Mouse (Mus musculus): ENCODE results near the gene Wdhd1. TPM values are rescaled to one million over a fixed set of nuclear protein-coding genes. Genes with fewer than 3 reads are reported as not detected.

Wdhd1 gene
- polyA plus RNA-seq, 1 experiment from 2014 or later = 4.6 TPM

DNA sequence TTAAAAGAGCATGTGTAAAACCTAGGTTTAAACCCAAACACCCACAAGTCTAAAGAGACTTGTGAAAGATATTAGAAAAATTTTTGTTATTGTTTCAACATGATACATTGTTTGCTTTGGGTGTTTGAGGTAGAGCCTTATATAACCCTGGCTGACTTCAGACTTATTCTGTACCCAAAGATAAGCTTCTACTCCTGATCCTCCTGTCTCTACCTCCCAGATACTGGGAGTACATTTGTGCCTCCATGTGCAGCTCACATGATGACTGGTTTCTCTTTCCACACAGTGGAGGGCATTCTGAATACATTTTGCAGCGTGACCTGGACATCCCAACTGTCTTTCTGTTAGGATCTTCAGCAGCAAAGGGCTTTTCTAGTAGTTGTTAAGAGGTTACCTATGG lies 9.6 kb upstream of the Wdhd1 start:
- H3K36me3 ChIP-seq (ENCODE audit: control insufficient read depth, insufficient read depth) = peaks cover 10% of the 10 kb centered on the region
- H3K4me1 ChIP-seq (replicated peaks; ENCODE audit: control insufficient read depth, insufficient read depth, low read length) = no peaks in the 10 kb centered on the region
- no peak overlapping the region for H3K9ac ChIP-seq (ENCODE audit: low read depth, low read length)
- no peak overlapping the region for H3K4me2 ChIP-seq (replicated peaks; ENCODE audit: low read depth)
- no peak for TF ChIP-seq CTCF (IDR thresholded peaks at IDR 0.05; ENCODE audit: low read depth)
- ATAC-seq = no peak
- H3K27ac ChIP-seq (ENCODE audit: low read depth, low read length) = no peak overlapping the region
- WGBS = 68% methylated on average over 1 of the region's 1 CpGs
- H3K27me3 ChIP-seq (replicated peaks; ENCODE audit: control insufficient read depth, insufficient read depth, low read length) = no peaks in the 10 kb centered on the region
- no peaks in the 10 kb centered on the region for H3K9me3 ChIP-seq (ENCODE audit: control insufficient read depth)
- H3K4me3 ChIP-seq (ENCODE audit: low read depth, low read length) = no peak overlapping the region

DNA sequence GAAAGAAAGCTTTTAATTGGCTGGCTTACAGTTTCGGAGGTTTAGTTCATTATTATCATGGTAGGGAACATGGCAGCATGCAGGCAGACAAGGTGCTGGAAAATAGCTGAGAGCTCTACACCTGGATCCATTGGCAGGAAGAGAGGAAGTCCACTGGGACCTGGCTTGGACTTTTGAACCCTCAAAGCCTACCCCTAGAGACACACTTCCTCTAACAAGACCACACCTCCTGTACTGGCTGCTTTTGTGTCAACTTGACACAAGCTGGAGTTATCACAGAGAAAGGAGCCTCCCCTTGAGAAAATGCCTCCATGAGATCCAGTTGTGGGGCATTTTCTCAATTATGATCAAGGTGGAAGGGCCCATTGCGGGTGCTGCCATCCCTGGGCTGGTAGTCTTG lies 8.6 kb upstream of the Wdhd1 start:
- Histone ChIP-seq H3K4me1 (replicated peaks; ENCODE audit: control insufficient read depth, insufficient read depth, low read length) (no peaks in the 10 kb centered on the region), H3K4me3 (ENCODE audit: low read depth, low read length) (no peak overlapping the region), H3K4me2 (replicated peaks; ENCODE audit: low read depth) (0 out of 2 replicates have a peak overlapping the region, but pooled peaks have one; percentile 24), H3K36me3 (ENCODE audit: control insufficient read depth, insufficient read depth) (peaks cover 6% of the 10 kb centered on the region), H3K9ac (ENCODE audit: low read depth, low read length) (no peak overlapping the region), H3K9me3 (ENCODE audit: control insufficient read depth) (no peaks in the 10 kb centered on the region), H3K27me3 (replicated peaks; ENCODE audit: control insufficient read depth, insufficient read depth, low read length) (no peaks in the 10 kb centered on the region), H3K27ac (ENCODE audit: low read depth, low read length) (no peak overlapping the region)
- WGBS = 88% methylated on average over 2 of the region's 2 CpGs
- ATAC-seq = peak; percentile 90
- no peak for TF ChIP-seq CTCF (IDR thresholded peaks at IDR 0.05; ENCODE audit: low read depth)

- Histone ChIP-seq H3K9ac (ENCODE audit: low read depth, low read length) (no peak overlapping the region), H3K4me1 (replicated peaks; ENCODE audit: control insufficient read depth, insufficient read depth, low read length) (no peaks in the 10 kb centered on the region), H3K4me3 (ENCODE audit: low read depth, low read length) (no peak overlapping the region), H3K9me3 (ENCODE audit: control insufficient read depth) (no peaks in the 10 kb centered on the region), H3K4me2 (replicated peaks; ENCODE audit: low read depth) (no peak overlapping the region), H3K36me3 (ENCODE audit: control insufficient read depth, insufficient read depth) (no peaks in the 10 kb centered on the region), H3K27me3 (replicated peaks; ENCODE audit: control insufficient read depth, insufficient read depth, low read length) (no peaks in the 10 kb centered on the region), H3K27ac (ENCODE audit: low read depth, low read length) (no peak overlapping the region)
- WGBS = 62% methylated on average over 7 of the region's 7 CpGs
- no peak for ATAC-seq
- no peak for TF ChIP-seq CTCF (IDR thresholded peaks at IDR 0.05; ENCODE audit: low read depth)
Measured at GRCm38 (mm10) chr14:47283568-47283967, 6.9 kb upstream of the Wdhd1 start.

- no peak overlapping the region for H3K27ac ChIP-seq (ENCODE audit: low read depth, low read length)
- no peak for TF ChIP-seq CTCF (IDR thresholded peaks at IDR 0.05; ENCODE audit: low read depth)
- WGBS = 87% methylated on average over 4 of the region's 4 CpGs
- H3K9me3 ChIP-seq (ENCODE audit: control insufficient read depth) = no peaks in the 10 kb centered on the region
- H3K36me3 ChIP-seq (ENCODE audit: control insufficient read depth, insufficient read depth) = no peaks in the 10 kb centered on the region
- H3K9ac ChIP-seq (ENCODE audit: low read depth, low read length) = no peak overlapping the region
- no peaks in the 10 kb centered on the region for H3K4me1 ChIP-seq (replicated peaks; ENCODE audit: control insufficient read depth, insufficient read depth, low read length)
- no peaks in the 10 kb centered on the region for H3K27me3 ChIP-seq (replicated peaks; ENCODE audit: control insufficient read depth, insufficient read depth, low read length)
- no peak for ATAC-seq
- no peak overlapping the region for H3K4me3 ChIP-seq (ENCODE audit: low read depth, low read length)
- H3K4me2 ChIP-seq (replicated peaks; ENCODE audit: low read depth) = no peak overlapping the region
Measured at GRCm38 (mm10) chr14:47281535-47281934, 4.9 kb upstream of the Wdhd1 start.

DNA sequence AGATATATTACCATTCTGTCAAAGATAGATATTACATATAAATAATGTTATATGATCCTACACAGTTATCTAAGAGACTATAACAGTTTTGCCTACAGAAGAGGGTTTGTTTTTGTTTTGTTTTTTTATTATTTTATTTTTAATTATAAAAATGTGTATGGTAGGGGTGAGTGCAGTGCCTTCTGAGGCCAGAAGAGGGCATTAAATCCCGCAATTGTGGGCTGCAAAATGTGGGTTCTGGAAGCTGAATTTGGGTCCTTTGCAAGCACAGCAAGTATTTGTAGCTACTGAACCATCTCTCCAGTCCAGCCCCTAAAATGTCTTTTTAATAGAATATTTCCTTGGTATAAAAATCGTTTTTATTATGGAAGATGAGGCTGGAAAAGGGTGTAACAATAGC lies 2.4 kb upstream of the Wdhd1 start:
- H3K9ac ChIP-seq (ENCODE audit: low read depth, low read length) = no peak overlapping the region
- peak; percentile 47 for TF ChIP-seq CTCF (IDR thresholded peaks at IDR 0.05; ENCODE audit: low read depth)
- ATAC-seq = no peak
- no peaks in the 10 kb centered on the region for H3K9me3 ChIP-seq (ENCODE audit: control insufficient read depth)
- H3K36me3 ChIP-seq (ENCODE audit: control insufficient read depth, insufficient read depth) = no peaks in the 10 kb centered on the region
- H3K4me3 ChIP-seq (ENCODE audit: low read depth, low read length) = no peak overlapping the region
- no peak overlapping the region for H3K27ac ChIP-seq (ENCODE audit: low read depth, low read length)
- 73% methylated on average over 2 of the region's 2 CpGs for WGBS
- H3K27me3 ChIP-seq (replicated peaks; ENCODE audit: control insufficient read depth, insufficient read depth, low read length) = no peaks in the 10 kb centered on the region
- no peaks in the 10 kb centered on the region for H3K4me1 ChIP-seq (replicated peaks; ENCODE audit: control insufficient read depth, insufficient read depth, low read length)
- no peak overlapping the region for H3K4me2 ChIP-seq (replicated peaks; ENCODE audit: low read depth)

- Histone ChIP-seq H3K9ac (ENCODE audit: low read depth, low read length) (peak overlapping the region; percentile 85), H3K27ac (ENCODE audit: low read depth, low read length) (0 out of 2 replicates have a peak overlapping the region, but pooled peaks have one; percentile 99), H3K27me3 (replicated peaks; ENCODE audit: control insufficient read depth, insufficient read depth, low read length) (no peaks in the 10 kb centered on the region), H3K9me3 (ENCODE audit: control insufficient read depth) (no peaks in the 10 kb centered on the region), H3K4me2 (replicated peaks; ENCODE audit: low read depth) (peak overlapping the region; percentile 84), H3K4me1 (replicated peaks; ENCODE audit: control insufficient read depth, insufficient read depth, low read length) (no peaks in the 10 kb centered on the region), H3K4me3 (ENCODE audit: low read depth, low read length) (peak overlapping the region; percentile 91), H3K36me3 (ENCODE audit: control insufficient read depth, insufficient read depth) (no peaks in the 10 kb centered on the region; the same call in 1 of the 2 replicates)
- 1% methylated on average over 22 of the region's 22 CpGs for WGBS
- TF ChIP-seq CTCF (IDR thresholded peaks at IDR 0.05; ENCODE audit: low read depth) = no peak
- ATAC-seq = no peak
Measured at GRCm38 (mm10) chr14:47276036-47276603, 537 bp downstream of the Wdhd1 start.

Measured in intestine, postnatal 0 days (tissue).